Mouse (Mus musculus) heart, postnatal 4 days (tissue): ENCODE measurements at regions not wholly inside any gene's neighbourhood (a gene's known extent, or its start where the extent isn't known, plus 50 kb on each side); places are given as distances from the start of the nearest gene placed in this dataset.

Experiments
- DNase-seq: peaks from one replicate; pipeline ENCODE4 v3.0.0; 2021

GRCm38 (mm10) chr2:161165495-161165894 is 56.6 kb upstream of the Chd6 start:
- no peak for DNase-seq

GRCm38 (mm10) chr2:161164320-161164719 is 55.4 kb upstream of the Chd6 start:
- no peak for DNase-seq
